Mouse (Mus musculus) spleen, postnatal 4 days (tissue): ENCODE results near the gene Oaz2.

Experiments
- DNase-seq, 2 experiments: peaks; one replicate each; pipeline ENCODE4 v3.0.0; 2022; ENCODE audit warnings: low spot score in 2 of 2

The Oaz2 gene

GRCm38 (mm10) chr9:65667701-65668100 lies at the start of gene Oaz2:
Gene Oaz2 (plus strand): TSS chr9:65668001.
- DNase-seq = no peak

GRCm38 (mm10) chr9:65619311-65619710 lies 48.5 kb upstream of the Oaz2 start:
- no peak for DNase-seq

DNA sequence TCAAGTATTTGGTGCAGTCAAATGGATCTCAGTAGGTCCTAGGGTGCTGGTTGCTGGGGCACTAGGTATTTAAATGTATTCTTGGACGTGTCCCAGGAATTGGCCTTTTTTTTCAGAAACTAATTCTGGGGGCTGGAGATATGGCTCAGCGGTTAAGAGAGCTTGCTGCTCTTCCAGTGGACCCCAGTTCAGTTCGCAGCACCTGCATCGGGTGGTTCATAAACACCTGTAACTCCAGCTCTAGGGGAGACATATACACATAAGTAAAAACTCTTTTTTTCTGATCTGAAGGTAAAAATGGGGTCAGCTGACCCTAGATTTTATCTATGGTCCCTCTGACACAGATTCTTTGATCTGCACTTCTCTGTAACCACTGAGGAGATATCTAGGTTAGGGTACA lies 46.6 kb upstream of the Oaz2 start:
- no peak for DNase-seq

DNA sequence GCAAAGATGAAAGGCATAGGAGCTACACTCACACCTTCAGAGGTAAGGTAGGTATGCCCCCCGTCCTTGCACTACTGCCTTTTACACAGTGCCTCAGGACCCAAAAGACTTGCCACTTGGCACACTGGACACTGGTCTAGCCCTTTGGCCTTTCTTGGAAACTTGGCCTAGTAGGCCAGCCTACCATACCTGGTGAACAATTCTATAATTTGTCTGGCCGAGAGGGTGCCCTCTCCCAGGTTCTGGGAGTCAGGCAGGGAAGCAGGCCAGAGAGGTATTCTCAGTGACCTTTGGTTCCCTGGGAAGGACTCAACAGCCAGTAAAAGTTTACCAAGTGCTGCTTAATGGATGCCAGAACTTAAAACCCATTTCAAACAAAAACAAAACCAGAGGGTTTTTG lies 46.1 kb upstream of the Oaz2 start:
- DNase-seq = no peak

DNA sequence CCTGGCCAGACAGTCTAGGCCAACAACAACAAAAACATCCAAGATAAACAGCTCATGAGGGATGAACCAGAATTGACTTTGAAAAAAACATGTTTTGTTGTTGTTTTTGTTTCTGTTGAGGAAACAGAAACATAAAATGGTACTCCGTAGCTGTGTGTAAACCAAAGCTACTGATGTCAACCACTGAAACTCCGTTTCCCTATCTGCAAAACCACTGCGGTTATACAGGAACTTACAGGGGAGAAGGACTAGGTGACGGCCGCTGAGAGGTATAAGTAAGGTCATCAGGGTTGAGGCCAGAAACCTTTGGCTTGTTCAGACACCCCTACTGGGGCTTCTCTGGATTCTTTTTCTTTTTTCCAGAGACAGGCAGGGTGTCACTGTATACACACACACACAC lies 45.0 kb upstream of the Oaz2 start:
- DNase-seq = no peak

GRCm38 (mm10) chr9:65624266-65624665 lies 43.5 kb upstream of the Oaz2 start:
- DNase-seq = no peak

- DNase-seq = no peak
Measured at GRCm38 (mm10) chr9:65629025-65629766, 38.6 kb upstream of the Oaz2 start, which contains the start of gene Rbpms2. Gene Rbpms2 (plus strand): TSS chr9:65629648.

GRCm38 (mm10) chr9:65629767-65630630 lies 37.8 kb upstream of the Oaz2 start:
- peak; percentile 19 to 69 for DNase-seq

DNA sequence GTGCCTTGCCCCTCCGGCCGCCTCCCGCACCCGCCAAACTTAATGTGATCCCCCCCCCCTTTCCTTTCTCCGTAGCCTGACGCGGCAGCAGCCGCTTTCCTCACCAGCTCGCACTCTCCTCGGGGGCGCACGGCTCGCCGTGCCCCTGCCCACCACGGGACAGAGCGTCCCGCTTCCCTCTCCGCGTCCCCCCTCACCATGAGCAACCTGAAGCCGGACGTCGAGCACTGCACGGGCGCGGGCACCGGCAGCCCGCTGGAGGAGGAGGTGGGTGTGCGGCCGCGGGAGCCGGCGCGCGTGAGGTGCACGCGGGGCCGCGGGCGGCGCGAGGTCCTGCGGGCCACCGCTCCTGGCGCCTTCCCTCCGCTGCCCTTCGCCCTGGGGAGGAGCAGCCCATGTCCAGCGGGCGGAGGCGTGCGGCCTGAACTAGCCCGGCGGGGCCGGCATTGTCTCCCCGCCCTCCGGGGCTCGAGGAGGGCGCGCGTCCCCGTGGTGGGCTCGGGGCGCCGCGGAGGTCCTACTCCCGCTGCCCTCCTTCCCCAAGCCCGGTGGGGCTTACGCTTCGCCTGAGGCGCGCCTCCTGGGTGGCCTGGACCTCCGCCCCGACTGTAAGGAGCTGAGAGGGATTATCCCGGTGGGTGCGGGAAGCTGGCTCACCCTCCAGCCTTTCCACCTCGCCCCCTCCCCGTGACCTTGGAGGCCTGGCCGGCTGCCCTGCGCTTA lies 37.0 kb upstream of the Oaz2 start:
- peak; percentile 13 to 71 for DNase-seq

DNA sequence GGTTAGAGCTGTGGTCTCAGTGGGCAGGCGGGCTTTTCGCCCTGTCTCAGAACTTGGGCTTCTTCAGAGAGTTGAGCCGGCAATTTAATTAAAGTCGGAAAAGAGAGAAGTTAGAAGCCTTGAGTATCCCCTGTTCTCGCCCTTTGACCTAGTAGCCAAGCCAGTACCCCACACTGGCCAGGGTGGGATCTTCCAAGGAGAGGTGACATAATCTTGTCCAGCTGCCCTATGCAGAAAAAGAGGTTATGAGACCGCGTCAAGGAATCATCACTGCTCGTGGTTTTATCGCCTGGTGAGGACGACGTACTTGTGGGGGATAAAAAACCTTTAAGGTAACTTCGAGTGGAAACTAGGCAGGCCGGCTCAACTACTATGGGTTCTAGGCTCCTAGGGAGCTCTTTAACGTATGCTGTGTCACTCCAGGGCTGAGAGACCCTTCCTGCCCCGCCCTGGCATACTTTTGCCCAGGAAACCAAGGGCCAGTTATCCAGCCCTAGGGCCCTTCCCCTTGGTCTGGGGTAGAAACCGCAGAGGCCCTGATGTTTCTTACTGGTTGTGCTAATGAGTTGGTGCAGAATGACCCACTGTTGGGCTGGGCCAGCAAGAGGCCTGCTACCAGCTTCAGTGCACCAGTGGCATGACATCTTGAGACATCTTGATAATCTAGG lies 36.3 kb upstream of the Oaz2 start:
- DNase-seq = no peak

- no peak for DNase-seq
Measured at GRCm38 (mm10) chr9:65635766-65636165, 32.0 kb upstream of the Oaz2 start.

DNA sequence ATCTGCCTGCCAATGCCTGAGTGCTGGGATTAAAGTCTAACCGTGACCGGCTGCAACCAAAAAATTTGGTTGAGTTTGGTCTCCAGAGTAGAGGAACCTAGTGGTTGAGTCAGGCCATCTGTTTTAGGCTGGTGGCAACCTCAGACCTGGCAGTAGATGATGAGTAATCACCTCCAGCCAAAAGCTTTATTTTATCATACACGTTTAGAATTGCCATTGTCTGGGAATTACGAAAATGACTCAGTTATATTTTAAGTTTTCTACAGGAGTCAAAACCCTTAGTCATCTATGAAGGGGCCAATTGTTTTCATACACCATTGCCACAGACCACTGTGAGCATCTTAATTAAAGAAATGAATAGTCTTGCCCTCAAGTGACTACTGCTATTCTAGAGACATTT lies 30.9 kb upstream of the Oaz2 start:
- DNase-seq = no peak

GRCm38 (mm10) chr9:65639065-65639464 lies 28.7 kb upstream of the Oaz2 start:
- no peak for DNase-seq

GRCm38 (mm10) chr9:65640838-65641410 lies 26.9 kb upstream of the Oaz2 start:
- no peak for DNase-seq

- no peak for DNase-seq
Measured at GRCm38 (mm10) chr9:65641446-65642052, 26.3 kb upstream of the Oaz2 start.

DNA sequence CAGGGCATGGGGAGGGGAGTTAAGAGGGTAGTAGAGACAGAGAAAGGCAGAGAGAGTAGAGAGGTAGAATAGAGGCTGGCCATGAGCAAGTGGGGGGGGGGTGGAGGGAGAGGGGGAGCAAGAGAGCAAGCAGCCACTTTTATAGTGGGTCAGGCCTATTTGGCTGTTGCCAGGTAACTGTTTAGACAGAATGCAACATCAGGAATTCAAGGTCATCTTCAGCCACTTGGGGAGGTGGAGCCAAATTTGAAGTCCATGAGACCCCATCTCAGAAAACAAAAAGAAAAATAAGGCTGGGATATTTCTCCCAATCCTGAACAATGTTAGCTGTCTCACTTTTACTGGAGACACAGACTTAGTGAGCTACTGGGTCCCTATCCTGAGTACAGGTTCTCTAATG lies 25.3 kb upstream of the Oaz2 start:
- no peak for DNase-seq

GRCm38 (mm10) chr9:65644960-65645359 lies 22.8 kb upstream of the Oaz2 start:
- no peak for DNase-seq

DNA sequence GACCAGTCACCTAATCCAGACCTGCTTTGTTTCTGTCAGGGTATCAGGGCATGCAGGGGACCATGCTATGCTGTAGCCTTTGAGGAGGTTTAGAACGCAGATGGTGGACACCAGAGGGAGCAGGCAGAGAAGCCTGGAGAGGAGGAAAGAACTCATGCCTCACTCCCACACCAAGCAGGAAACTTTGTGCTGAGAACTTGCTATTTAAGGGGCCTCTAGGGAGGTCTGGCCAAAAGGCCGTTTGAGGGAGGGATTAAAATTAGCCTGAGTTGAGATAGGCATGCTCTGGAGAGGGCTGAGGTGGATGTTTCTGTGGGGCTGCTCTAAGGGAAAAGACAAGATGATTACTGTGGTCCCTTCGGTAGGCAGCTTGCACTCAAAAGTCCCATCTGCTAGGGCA lies 21.8 kb upstream of the Oaz2 start:
- no peak for DNase-seq

GRCm38 (mm10) chr9:65646782-65647181 lies 21.0 kb upstream of the Oaz2 start:
- DNase-seq = no peak

GRCm38 (mm10) chr9:65648730-65649129 lies 19.1 kb upstream of the Oaz2 start:
- DNase-seq = no peak

DNA sequence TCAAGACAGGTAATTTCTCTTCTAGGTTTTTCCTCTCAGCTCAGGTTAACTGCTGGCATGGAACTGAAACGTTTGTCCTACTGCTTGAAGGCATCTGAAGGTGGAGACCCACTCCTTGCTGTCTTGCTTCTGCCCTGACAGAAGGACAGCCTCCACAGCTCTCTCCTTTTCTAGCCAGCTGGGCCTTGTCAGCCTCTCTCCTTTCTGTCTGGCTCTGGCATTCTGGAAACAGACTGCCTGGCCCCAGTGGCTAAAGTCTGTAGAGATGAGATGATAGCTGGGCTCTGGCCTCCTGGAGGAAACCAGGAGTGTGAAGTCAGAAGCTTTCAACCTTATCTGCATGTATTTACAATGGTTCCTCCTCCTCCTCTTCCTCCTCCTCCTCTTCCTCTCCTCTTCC lies 17.8 kb upstream of the Oaz2 start:
- DNase-seq = no peak
